Mouse (Mus musculus): Measurements from ENCODE around the gene Cdcp2. TPM values are rescaled to one million over a fixed set of nuclear protein-coding genes. Genes with fewer than 3 reads are reported as not detected.

Cdcp2 gene
- polyA plus RNA-seq, 1 experiment from 2014 or later, result not detected

DNA sequence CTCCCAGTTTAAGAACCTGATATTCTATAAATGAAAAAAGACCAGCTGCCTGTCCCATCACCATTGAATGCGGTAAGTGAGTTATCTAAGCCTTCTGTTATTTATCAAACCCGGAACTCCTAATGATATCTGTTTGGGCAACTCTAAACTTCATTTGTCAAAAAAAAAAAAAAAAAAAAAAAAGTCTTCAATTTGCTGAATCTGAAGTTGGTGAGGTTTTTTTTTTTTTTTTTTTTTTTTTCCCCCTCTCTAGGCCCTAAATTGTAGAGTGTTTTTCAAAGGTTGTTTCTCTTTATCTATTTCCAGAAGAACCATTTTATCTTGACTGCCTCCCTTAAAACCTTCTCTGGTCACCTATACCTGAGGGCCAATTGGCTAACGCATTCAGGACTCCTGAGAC, 38.2 kb downstream of the Cdcp2 start:
- Histone ChIP-seq H3K4me1 (replicated peaks; ENCODE audit: control insufficient read depth, insufficient read depth, low read length) (peaks cover 12% of the 10 kb centered on the region), H3K36me3 (ENCODE audit: control insufficient read depth, insufficient read depth, low read length) (no peaks in the 10 kb centered on the region), H3K4me2 (no peak overlapping the region), H3K9ac (ENCODE audit: low read depth, low read length) (no peak overlapping the region), H3K9me3 (ENCODE audit: control insufficient read depth, low read length) (no peaks in the 10 kb centered on the region), H3K27ac (ENCODE audit: low read depth, low read length) (no peak overlapping the region), H3K27me3 (replicated peaks; ENCODE audit: control insufficient read depth, insufficient read depth, low read length) (no peaks in the 10 kb centered on the region), H3K4me3 (ENCODE audit: low read depth, low read length) (no peak overlapping the region)
- DNase-seq (ENCODE audit: low spot score) (no peak), ATAC-seq (replicated peaks; ENCODE audit: low FRiP score) (no peak)
- WGBS, result 80% methylated on average over 3 of the region's 3 CpGs

DNA sequence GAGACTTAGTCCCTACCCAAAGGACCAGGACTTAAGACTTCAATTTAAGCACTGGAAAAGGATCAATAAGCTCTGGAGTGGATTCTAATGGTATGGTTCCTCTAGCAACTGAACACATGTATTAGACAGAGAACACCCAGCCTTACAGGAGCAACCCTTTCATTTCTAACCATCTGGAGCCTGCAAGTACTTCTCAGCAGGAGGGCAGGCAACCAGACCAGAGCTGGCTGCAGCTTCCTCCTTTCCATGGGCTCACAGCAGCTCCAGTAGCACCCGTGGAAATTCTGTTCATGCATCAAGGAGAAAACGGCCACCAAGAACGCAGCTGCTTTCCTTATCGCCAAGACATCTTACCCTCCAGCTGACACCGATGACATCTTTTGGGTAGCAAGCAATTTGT, 39.0 kb downstream of the Cdcp2 start:
- H3K27me3 ChIP-seq (replicated peaks; ENCODE audit: control insufficient read depth, insufficient read depth, low read length), result no peaks in the 10 kb centered on the region
- no peak overlapping the region for H3K9ac ChIP-seq (ENCODE audit: low read depth, low read length)
- WGBS, result 74% methylated on average over 5 of the region's 5 CpGs
- H3K27ac ChIP-seq (ENCODE audit: low read depth, low read length), result no peak overlapping the region
- no peaks in the 10 kb centered on the region for H3K36me3 ChIP-seq (ENCODE audit: control insufficient read depth, insufficient read depth, low read length)
- H3K4me3 ChIP-seq (ENCODE audit: low read depth, low read length), result no peak overlapping the region
- H3K4me2 ChIP-seq, result no peak overlapping the region
- no peak for DNase-seq (ENCODE audit: low spot score)
- no peak for ATAC-seq (replicated peaks; ENCODE audit: low FRiP score)
- no peaks in the 10 kb centered on the region for H3K9me3 ChIP-seq (ENCODE audit: control insufficient read depth, low read length)
- H3K4me1 ChIP-seq (replicated peaks; ENCODE audit: control insufficient read depth, insufficient read depth, low read length), result peaks cover 11% of the 10 kb centered on the region

DNA sequence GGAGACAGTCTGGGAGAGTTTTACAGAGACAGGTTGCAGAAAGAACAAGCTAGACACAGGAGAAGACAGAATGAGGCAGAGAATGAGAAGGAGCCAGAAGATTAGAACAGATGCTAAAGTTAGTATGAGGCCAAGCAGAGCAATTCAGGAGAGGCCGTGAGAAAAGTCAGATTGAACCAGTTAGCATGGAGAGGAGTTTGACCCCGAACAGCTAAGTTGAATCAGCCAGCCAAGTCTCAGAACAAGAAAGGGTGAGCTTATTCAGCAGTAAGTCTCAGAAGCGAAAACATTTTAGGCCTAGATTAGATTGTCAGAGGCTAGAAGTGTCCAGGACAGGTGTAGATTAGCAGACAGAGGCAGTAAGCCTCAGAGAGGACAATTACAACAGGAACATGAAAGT, 39.8 kb downstream of the Cdcp2 start:
- ATAC-seq (replicated peaks; ENCODE audit: low FRiP score) (no peak), DNase-seq (ENCODE audit: low spot score) (no peak)
- no peaks in the 10 kb centered on the region for H3K27me3 ChIP-seq (replicated peaks; ENCODE audit: control insufficient read depth, insufficient read depth, low read length)
- H3K4me3 ChIP-seq (ENCODE audit: low read depth, low read length), result no peak overlapping the region
- WGBS, result 68% methylated on average over 3 of the region's 3 CpGs
- peaks cover 8% of the 10 kb centered on the region for H3K4me1 ChIP-seq (replicated peaks; ENCODE audit: control insufficient read depth, insufficient read depth, low read length)
- H3K9ac ChIP-seq (ENCODE audit: low read depth, low read length), result no peak overlapping the region
- H3K27ac ChIP-seq (ENCODE audit: low read depth, low read length), result no peak overlapping the region
- H3K36me3 ChIP-seq (ENCODE audit: control insufficient read depth, insufficient read depth, low read length), result no peaks in the 10 kb centered on the region
- H3K9me3 ChIP-seq (ENCODE audit: control insufficient read depth, low read length), result no peaks in the 10 kb centered on the region
- H3K4me2 ChIP-seq, result no peak overlapping the region

DNA sequence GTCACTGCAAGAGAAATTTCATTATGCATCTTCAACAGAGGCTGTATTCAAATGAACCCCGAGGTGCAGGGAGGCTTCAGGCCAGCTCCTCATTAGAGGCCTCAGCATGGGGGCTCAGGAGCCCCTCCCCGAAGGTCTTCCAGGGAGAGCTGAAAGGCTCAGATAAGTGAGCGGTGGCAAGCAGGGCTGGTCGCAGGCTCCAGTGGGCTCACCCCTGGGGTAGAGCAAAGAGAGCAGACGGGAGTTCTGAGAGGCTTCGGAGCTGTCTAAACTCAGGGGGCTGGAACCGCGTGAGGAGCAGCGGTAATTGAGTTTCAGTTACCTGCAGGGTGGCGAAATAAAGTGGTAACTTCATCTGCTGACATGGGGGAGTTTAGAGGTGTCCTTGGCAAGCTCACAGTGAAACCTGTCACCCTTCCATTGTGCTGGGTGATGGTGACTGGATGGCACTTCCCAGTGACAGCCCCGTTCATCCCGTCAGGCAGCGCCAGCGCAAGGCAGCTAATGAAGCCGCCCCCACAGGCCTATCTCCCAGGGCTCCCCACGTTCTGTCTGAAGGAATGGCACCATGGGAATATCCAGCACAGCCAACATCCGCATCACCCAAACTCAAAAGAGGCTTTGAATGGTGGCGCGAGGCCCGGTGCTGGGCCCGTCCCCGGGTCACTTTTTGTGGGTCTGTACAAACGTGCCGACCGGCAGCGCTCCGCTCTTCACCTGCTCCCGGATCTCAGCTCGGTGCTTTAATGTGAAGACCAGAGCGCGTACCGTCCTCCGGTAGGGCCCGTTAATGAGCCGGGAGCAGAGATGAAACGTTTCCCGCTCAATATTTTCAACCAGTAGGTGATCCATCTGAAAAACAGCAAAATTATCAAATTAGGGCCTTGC, 42.5 kb downstream of the Cdcp2 start:
- DNase-seq (ENCODE audit: low spot score), result no peak
- 63% methylated on average over 37 of the region's 37 CpGs for WGBS
- no peak overlapping the region for H3K4me2 ChIP-seq

DNA sequence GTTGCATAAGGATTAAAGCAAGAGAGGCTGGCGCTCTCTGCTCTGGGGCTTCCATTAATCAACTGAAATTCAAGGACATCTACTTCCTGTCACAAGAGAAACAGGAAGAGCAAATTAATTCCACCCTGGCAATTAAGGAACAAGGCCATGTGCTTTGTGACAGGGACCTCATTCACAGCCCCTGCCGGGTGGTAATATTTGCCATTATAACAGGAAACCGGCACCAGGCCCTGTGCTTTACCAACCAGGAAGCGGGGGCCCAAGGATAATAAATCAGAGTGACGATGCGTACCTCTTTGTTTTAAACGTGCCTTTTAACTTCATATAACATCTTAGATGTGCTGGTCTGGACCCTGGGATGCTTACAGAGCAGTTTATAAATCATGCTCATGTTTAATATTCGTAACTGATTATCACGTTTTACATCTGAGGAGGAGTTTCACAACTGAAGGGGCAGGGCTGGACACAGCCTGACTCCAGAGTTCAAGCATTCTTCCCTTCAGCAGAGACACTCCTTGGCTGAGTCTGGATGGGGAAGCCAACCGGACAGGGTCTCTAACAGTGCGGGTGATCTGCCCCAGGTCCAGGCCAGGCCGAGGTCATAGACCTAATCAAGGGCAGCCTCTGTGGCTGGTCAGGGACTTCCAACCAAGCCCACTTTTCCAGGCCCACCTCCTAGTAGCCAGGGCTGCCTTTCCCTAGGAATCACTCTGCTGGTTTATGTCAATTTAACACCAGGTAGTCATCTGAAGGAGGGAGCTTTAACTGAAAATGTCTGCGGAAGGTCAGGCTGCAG, 43.3 kb downstream of the Cdcp2 start:
- Histone ChIP-seq H3K9me3 (ENCODE audit: control insufficient read depth, low read length) (no peaks in the 10 kb centered on the region), H3K9ac (ENCODE audit: low read depth, low read length) (no peak overlapping the region), H3K36me3 (ENCODE audit: control insufficient read depth, insufficient read depth, low read length) (no peaks in the 10 kb centered on the region), H3K4me1 (replicated peaks; ENCODE audit: control insufficient read depth, insufficient read depth, low read length) (peaks cover 8% of the 10 kb centered on the region), H3K4me2 (no peak overlapping the region), H3K4me3 (ENCODE audit: low read depth, low read length) (no peak overlapping the region), H3K27me3 (replicated peaks; ENCODE audit: control insufficient read depth, insufficient read depth, low read length) (no peaks in the 10 kb centered on the region), H3K27ac (ENCODE audit: low read depth, low read length) (no peak overlapping the region)
- ATAC-seq (replicated peaks; ENCODE audit: low FRiP score) (no peak), DNase-seq (ENCODE audit: low spot score) (no peak)
- 60% methylated on average over 13 of the region's 13 CpGs for WGBS

More for the DNA sequence above, 42.5 kb downstream of the Cdcp2 start:
- no peak overlapping the region for H3K27ac ChIP-seq (ENCODE audit: low read depth, low read length)
- no peaks in the 10 kb centered on the region for H3K27me3 ChIP-seq (replicated peaks; ENCODE audit: control insufficient read depth, insufficient read depth, low read length)
- H3K4me1 ChIP-seq (replicated peaks; ENCODE audit: control insufficient read depth, insufficient read depth, low read length), result peaks cover 8% of the 10 kb centered on the region
- ATAC-seq (replicated peaks; ENCODE audit: low FRiP score), result no peak
- no peak overlapping the region for H3K9ac ChIP-seq (ENCODE audit: low read depth, low read length)
- no peaks in the 10 kb centered on the region for H3K9me3 ChIP-seq (ENCODE audit: control insufficient read depth, low read length)
- no peaks in the 10 kb centered on the region for H3K36me3 ChIP-seq (ENCODE audit: control insufficient read depth, insufficient read depth, low read length)
- H3K4me3 ChIP-seq (ENCODE audit: low read depth, low read length), result no peak overlapping the region

DNA sequence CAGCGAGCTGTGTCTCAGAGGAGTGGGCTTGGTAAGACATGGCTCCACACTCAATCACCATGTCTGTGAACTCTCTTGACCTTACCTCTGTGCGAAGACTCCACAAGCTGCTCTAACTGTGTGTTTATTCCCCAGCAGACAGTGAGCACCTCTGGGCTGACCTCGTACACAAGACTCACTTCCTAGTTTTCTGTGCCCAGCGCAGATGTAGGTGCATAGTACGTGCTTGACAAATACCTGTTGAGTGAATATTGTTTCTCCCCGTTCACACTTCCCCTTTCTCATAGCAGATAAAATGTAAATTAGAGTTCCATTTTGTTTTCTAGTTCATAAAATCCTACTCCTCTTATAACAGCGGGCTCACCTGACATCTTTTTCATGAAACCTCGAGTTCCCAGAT, 46.8 kb downstream of the Cdcp2 start:
- H3K9me3 ChIP-seq (ENCODE audit: control insufficient read depth, low read length), result no peaks in the 10 kb centered on the region
- DNase-seq (ENCODE audit: low spot score) (no peak), ATAC-seq (replicated peaks; ENCODE audit: low FRiP score) (no peak)
- H3K4me3 ChIP-seq (ENCODE audit: low read depth, low read length), result no peak overlapping the region
- H3K27me3 ChIP-seq (replicated peaks; ENCODE audit: control insufficient read depth, insufficient read depth, low read length), result no peaks in the 10 kb centered on the region
- H3K9ac ChIP-seq (ENCODE audit: low read depth, low read length), result no peak overlapping the region
- 81% methylated on average over 8 of the region's 8 CpGs for WGBS
- H3K4me1 ChIP-seq (replicated peaks; ENCODE audit: control insufficient read depth, insufficient read depth, low read length), result peaks cover 8% of the 10 kb centered on the region; the same call in 1 of the 2 replicates
- H3K36me3 ChIP-seq (ENCODE audit: control insufficient read depth, insufficient read depth, low read length), result peaks cover 15% of the 10 kb centered on the region
- no peak overlapping the region for H3K4me2 ChIP-seq
- H3K27ac ChIP-seq (ENCODE audit: low read depth, low read length), result no peak overlapping the region

DNA sequence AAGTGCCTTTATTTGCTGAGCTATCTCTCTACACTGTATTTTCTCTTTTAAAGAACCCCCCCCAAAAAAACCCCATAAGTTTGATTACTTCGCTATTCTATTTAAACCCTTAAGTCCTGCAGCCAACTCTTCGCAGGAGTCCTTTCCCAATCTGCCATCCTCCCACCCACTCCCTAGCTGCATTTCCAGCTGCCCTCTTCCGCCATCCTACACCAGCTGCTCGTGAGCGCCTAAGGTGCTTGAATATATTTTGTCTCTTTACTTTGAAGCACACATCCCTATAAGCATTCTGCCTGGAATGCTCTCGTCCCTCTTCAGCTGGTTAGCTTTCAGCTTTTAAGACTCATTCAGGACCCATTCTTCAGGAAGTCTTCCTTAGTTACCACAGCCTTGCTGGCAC, 54.3 kb downstream of the Cdcp2 start:
- Histone ChIP-seq H3K4me2 (no peak overlapping the region), H3K36me3 (ENCODE audit: control insufficient read depth, insufficient read depth, low read length) (peaks cover 21% of the 10 kb centered on the region), H3K9me3 (ENCODE audit: control insufficient read depth, low read length) (no peaks in the 10 kb centered on the region), H3K4me1 (replicated peaks; ENCODE audit: control insufficient read depth, insufficient read depth, low read length) (no peaks in the 10 kb centered on the region), H3K9ac (ENCODE audit: low read depth, low read length) (no peak overlapping the region), H3K27me3 (replicated peaks; ENCODE audit: control insufficient read depth, insufficient read depth, low read length) (no peaks in the 10 kb centered on the region), H3K4me3 (ENCODE audit: low read depth, low read length) (no peak overlapping the region), H3K27ac (ENCODE audit: low read depth, low read length) (no peak overlapping the region)
- 84% methylated on average over 6 of the region's 6 CpGs for WGBS
- DNase-seq (ENCODE audit: low spot score), result no peak
- no peak for ATAC-seq (replicated peaks; ENCODE audit: low FRiP score)

DNA sequence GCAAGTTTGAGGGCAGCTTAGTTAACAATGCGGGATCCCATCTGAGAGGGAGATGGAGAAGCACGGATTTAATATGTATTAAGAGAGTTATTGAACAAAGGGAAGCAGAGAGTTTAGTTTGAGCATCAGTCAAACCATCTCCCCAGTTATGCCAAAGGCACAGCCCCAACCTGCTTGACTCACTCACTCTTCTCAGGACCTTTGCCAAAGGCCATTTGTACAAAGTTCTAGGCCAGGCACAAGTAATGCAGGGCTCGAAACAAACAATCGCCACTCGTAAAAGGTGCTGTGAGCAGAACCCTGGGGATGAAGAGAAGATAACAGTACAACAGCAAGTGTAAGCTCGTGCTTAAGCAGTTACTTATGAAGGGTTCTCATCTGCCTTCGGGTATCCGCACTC, 55.9 kb downstream of the Cdcp2 start:
- Histone ChIP-seq H3K27ac (ENCODE audit: low read depth, low read length) (no peak overlapping the region), H3K27me3 (replicated peaks; ENCODE audit: control insufficient read depth, insufficient read depth, low read length) (no peaks in the 10 kb centered on the region), H3K4me2 (no peak overlapping the region), H3K9me3 (ENCODE audit: control insufficient read depth, low read length) (no peaks in the 10 kb centered on the region), H3K36me3 (ENCODE audit: control insufficient read depth, insufficient read depth, low read length) (peaks cover 13% of the 10 kb centered on the region), H3K4me1 (replicated peaks; ENCODE audit: control insufficient read depth, insufficient read depth, low read length) (no peaks in the 10 kb centered on the region), H3K9ac (ENCODE audit: low read depth, low read length) (no peak overlapping the region), H3K4me3 (ENCODE audit: low read depth, low read length) (no peak overlapping the region)
- 87% methylated on average over 8 of the region's 8 CpGs for WGBS
- ATAC-seq (replicated peaks; ENCODE audit: low FRiP score), result no peak
- DNase-seq (ENCODE audit: low spot score), result no peak
